Mouse (Mus musculus) C2C12 (cell line): ENCODE data around the gene S1pr4. TPM values are rescaled to one million over a fixed set of nuclear protein-coding genes. Genes with fewer than 3 reads are reported as not detected.

Source experiments
- H3K27me3 ChIP-seq: one replicate; pipeline ENCODE4 v1.6.1; 2011; ENCODE audit not compliant: control insufficient read depth, insufficient read depth, insufficient read length
- H3K36me3 ChIP-seq: one replicate; pipeline ENCODE4 v1.6.1; 2011; ENCODE audit not compliant: control insufficient read depth, insufficient read depth
- H3K4me3 ChIP-seq: one replicate; pipeline ENCODE4 v1.5.1; 2011; ENCODE audit warnings: mild to moderate bottlenecking, control low read depth; ENCODE audit not compliant: poor library complexity, insufficient read depth, severe bottlenecking
- H3K79me2 ChIP-seq: one replicate; pipeline ENCODE4 v1.6.1; 2011; ENCODE audit not compliant: control insufficient read depth, insufficient read depth
- H3K79me3 ChIP-seq: one replicate; pipeline ENCODE4 v1.6.1; 2011; ENCODE audit warnings: low read depth, control low read depth
- H3ac ChIP-seq: one replicate; pipeline ENCODE3; 2011; ENCODE audit warnings: low read depth; ENCODE audit not compliant: control insufficient read depth, insufficient read length
- CEBPB ChIP-seq: IDR thresholded peaks from one replicate; pipeline ENCODE4 v1.6.1; 2011; ENCODE audit warnings: low read depth, mild to moderate bottlenecking, control low read depth, moderate library complexity
- CTCF ChIP-seq: IDR thresholded peaks from one replicate; pipeline ENCODE4 v1.5.1; 2011; ENCODE audit not compliant: control insufficient read depth, insufficient read depth, insufficient read length
- FOSL1 ChIP-seq: IDR thresholded peaks from one replicate; pipeline ENCODE4 v1.8.0; 2011; ENCODE audit warnings: mild to moderate bottlenecking, low read length; ENCODE audit not compliant: poor library complexity, insufficient read depth, severe bottlenecking
- MAX ChIP-seq: IDR thresholded peaks from one replicate; pipeline ENCODE4 v1.6.1; 2011; ENCODE audit warnings: mild to moderate bottlenecking, control low read depth
- MYOD1 ChIP-seq: IDR thresholded peaks from one replicate; pipeline ENCODE4 v1.6.1; 2011; ENCODE audit warnings: low read depth; ENCODE audit not compliant: control insufficient read depth, insufficient read length
- MYOG ChIP-seq: IDR thresholded peaks from one replicate; pipeline ENCODE4 v1.6.1; 2011; ENCODE audit not compliant: control insufficient read depth, insufficient read length; ENCODE audit errors: extremely low read depth
- USF1 ChIP-seq: IDR thresholded peaks from one replicate; pipeline ENCODE4 v1.6.1; 2011; ENCODE audit warnings: low read depth, mild to moderate bottlenecking, control low read depth, moderate library complexity
- polyA plus RNA-seq: library from polyadenylated mRNA; unstranded; fragments of >200 nt; fragmentation: generic; extraction: Trizol; gene quantifications from one replicate; pipeline ENCODE4 v1.2.1, GENCODE M21; 2012; ENCODE audit warnings: missing spikeins

S1pr4 gene
- polyA plus RNA-seq, 1 experiment: 0.02 TPM

DNA sequence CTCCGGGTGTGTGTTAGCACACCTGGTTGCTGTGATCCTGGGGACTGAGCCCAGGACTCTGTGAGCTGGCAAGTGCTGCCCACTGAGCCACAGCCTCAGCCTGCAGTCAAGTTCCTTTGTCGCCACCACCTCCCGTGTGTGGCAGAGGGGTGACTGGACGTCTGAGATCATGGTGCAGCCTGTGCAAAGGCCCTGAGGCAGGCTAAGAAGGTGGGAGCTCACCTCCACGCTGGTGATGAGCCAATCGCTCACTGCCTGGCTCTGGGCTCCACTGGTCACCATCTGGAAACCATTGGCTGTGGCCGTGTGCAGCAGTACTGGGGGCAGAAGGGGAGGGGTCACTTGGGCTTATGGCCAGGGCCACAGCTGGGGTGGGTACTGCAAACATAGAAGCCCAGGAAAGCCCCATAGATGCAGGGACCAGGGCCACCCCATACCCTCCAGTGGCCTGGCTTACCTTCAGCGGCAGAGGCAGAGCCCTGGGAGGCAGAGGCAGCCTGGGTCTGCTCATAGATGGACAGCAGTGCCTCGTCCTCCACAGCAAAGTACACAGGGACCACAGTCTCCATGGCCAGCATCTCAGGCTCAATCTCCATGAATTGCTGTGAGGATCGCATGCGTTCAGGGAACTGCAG is 7.2 kb downstream of the S1pr4 start:
- Histone ChIP-seq H3K36me3 (peaks cover 54% of the 10 kb centered on the region), H3K27me3 (no peaks in the 10 kb centered on the region), H3K4me3 (no peak overlapping the region), H3ac (no peak overlapping the region), H3K79me2 (peaks cover 32% of the 10 kb centered on the region), H3K79me3 (peaks cover 28% of the 10 kb centered on the region)
- TF ChIP-seq MAX: no peak
- TF ChIP-seq MYOG: no peak
- TF ChIP-seq CEBPB: no peak
- no peak for TF ChIP-seq FOSL1
- no peak for TF ChIP-seq CTCF
- no peak for TF ChIP-seq MYOD1

- H3K4me3 ChIP-seq: no peak overlapping the region
- H3K27me3 ChIP-seq: no peaks in the 10 kb centered on the region
- no peak overlapping the region for H3ac ChIP-seq
- H3K79me3 ChIP-seq: peaks cover 28% of the 10 kb centered on the region
- TF ChIP-seq CEBPB (no peak), USF1 (no peak), MYOG (no peak), MAX (no peak), MYOD1 (no peak), FOSL1 (no peak), CTCF (no peak)
- H3K36me3 ChIP-seq: peaks cover 65% of the 10 kb centered on the region
- H3K79me2 ChIP-seq: peaks cover 31% of the 10 kb centered on the region
These were observed 8.9 kb downstream of the S1pr4 start for GRCm38 (mm10) chr10:81491018-81491417.

DNA sequence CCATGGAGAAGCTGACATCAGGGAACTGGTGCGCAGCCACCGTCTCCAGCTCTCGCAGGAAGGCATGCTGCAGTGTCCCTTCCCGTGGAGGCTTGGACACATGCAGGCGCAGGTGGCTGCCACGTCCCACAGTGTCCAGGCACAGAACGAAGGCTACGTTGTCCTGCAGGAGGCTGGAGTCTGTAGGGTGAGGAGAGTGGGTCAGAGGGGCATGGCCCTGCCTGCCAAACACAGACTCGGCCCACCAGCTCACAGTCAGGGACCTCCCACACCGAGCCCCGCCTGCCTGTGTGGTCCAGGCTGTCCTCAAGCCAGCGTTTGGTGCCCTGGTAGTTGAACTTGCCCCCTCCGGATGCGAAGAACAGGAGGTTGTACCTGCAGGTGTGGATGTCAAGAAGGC is 10.0 kb downstream of the S1pr4 start:
- H3ac ChIP-seq: no peak overlapping the region
- peaks cover 65% of the 10 kb centered on the region for H3K36me3 ChIP-seq

GRCm38 (mm10) chr10:81488081-81488480 is 11.9 kb downstream of the S1pr4 start:
- Histone ChIP-seq H3ac (no peak overlapping the region), H3K79me3 (peaks cover 1% of the 10 kb centered on the region), H3K4me3 (no peak overlapping the region), H3K27me3 (no peaks in the 10 kb centered on the region), H3K36me3 (peaks cover 61% of the 10 kb centered on the region), H3K79me2 (peaks cover 2% of the 10 kb centered on the region)
- TF ChIP-seq MAX (no peak), CEBPB (no peak), CTCF (no peak), MYOG (no peak), MYOD1 (no peak), USF1 (no peak), FOSL1 (no peak)

More for the DNA sequence above, 10.0 kb downstream of the S1pr4 start:
- TF ChIP-seq USF1: no peak
- TF ChIP-seq CTCF: no peak
- no peak for TF ChIP-seq MAX
- TF ChIP-seq FOSL1: no peak
- TF ChIP-seq MYOG: no peak
- no peak for TF ChIP-seq CEBPB
- no peak for TF ChIP-seq MYOD1
- peaks cover 18% of the 10 kb centered on the region for H3K79me3 ChIP-seq
- no peak overlapping the region for H3K4me3 ChIP-seq
- H3K79me2 ChIP-seq: peaks cover 20% of the 10 kb centered on the region
- H3K27me3 ChIP-seq: no peaks in the 10 kb centered on the region

DNA sequence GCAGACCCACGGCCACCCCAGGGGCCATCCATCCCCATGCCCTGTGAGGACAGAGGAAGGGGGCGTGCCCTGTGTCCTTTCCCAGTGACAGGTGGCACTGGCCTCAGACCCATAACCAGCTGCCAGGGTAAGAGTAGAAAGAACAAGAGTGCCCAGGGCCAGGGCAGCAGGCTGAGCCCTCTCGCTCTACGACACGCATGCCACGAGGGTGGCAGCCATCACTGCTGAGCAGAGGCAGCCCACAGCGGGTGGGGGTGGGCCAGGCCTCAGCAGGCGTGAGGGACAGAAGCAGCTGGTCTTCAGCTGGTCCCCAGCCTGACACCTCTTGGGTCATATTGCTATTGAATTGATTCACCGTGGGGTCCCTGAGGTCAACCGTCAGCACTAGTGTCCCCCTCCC is 13.4 kb downstream of the S1pr4 start:
- Histone ChIP-seq H3K4me3 (no peak overlapping the region), H3K79me2 (no peaks in the 10 kb centered on the region), H3K27me3 (peaks cover 9% of the 10 kb centered on the region), H3ac (no peak overlapping the region), H3K36me3 (peaks cover 48% of the 10 kb centered on the region), H3K79me3 (no peaks in the 10 kb centered on the region)
- TF ChIP-seq FOSL1 (no peak), USF1 (no peak), CEBPB (no peak), MYOD1 (peak; percentile 26)

- Histone ChIP-seq H3ac (no peak overlapping the region), H3K79me2 (no peaks in the 10 kb centered on the region), H3K36me3 (peaks cover 39% of the 10 kb centered on the region), H3K27me3 (peaks cover 17% of the 10 kb centered on the region), H3K79me3 (no peaks in the 10 kb centered on the region), H3K4me3 (no peak overlapping the region)
- no peak for TF ChIP-seq CTCF
- no peak for TF ChIP-seq MYOG
- TF ChIP-seq MAX: no peak
- TF ChIP-seq FOSL1: no peak
- TF ChIP-seq CEBPB: no peak
- TF ChIP-seq USF1: no peak
- TF ChIP-seq MYOD1: no peak
These were observed 14.4 kb downstream of the S1pr4 start for GRCm38 (mm10) chr10:81485479-81486018.
